Mouse (Mus musculus) kidney, embryonic 16.5 days (tissue): ENCODE measurements at regions not wholly inside any gene's neighbourhood (a gene's known extent, or its start where the extent isn't known, plus 50 kb on each side); places are given as distances from the start of the nearest gene placed in this dataset.
A peak's percentile ranks its signal among the peaks of the same experiment; 100 is the strongest.

Source experiments
- ATAC-seq: fragments of 200-750 bp; cut with Nextera tagmentation; 2 replicates; pipeline ENCODE4 v1.8.0; 2017; ENCODE audit warnings: moderate TSS enrichment; ENCODE audit not compliant: low FRiP score, low TSS enrichment
- H3K27ac ChIP-seq: fragments of 300-500 bp; sonication (generic); 2 replicates; pipeline ENCODE4 v1.5.1; 2014; ENCODE audit warnings: low read length
- H3K27me3 ChIP-seq: fragments of 300-500 bp; sonication (generic); 2 replicates; pipeline ENCODE4 v1.6.1; 2014; ENCODE audit warnings: low read length, control low read depth, mixed read lengths; ENCODE audit not compliant: insufficient read depth
- H3K36me3 ChIP-seq: fragments of 300-500 bp; sonication (generic); 2 replicates; pipeline ENCODE4 v1.6.1; 2014; ENCODE audit warnings: low read length, control low read depth, mixed read lengths; ENCODE audit not compliant: insufficient read depth
- H3K4me1 ChIP-seq: fragments of 300-500 bp; sonication (generic); 2 replicates; pipeline ENCODE4 v1.6.1; 2014; ENCODE audit warnings: low read length, control low read depth, mixed read lengths; ENCODE audit not compliant: insufficient read depth
- H3K4me2 ChIP-seq: fragments of 300-500 bp; sonication (generic); replicated peaks from 2 replicates; pipeline ENCODE4 v1.6.1; 2014; ENCODE audit warnings: low read depth, low read length
- H3K4me3 ChIP-seq: fragments of 300-500 bp; sonication (generic); 2 replicates; pipeline ENCODE4 v1.5.1; 2014; ENCODE audit warnings: mild to moderate bottlenecking, low read length
- H3K9ac ChIP-seq: fragments of 300-500 bp; sonication (generic); replicated peaks from 2 replicates; pipeline ENCODE4 v1.6.1; 2014; ENCODE audit warnings: low read length
- H3K9me3 ChIP-seq: fragments of 300-500 bp; sonication (generic); 2 replicates; pipeline ENCODE4 v1.6.1; 2016; ENCODE audit warnings: low read length, control low read depth
- WGBS: fragments of 180-500 bp; shearing (Covaris S2); extraction: QIAGEN DNeasy Blood & Tissue Kit; methylation state at CpG from one replicate; pipeline ENCODE4 v1.1.7; 2014; 5-methylcytosine and 5-hydroxymethylcytosine counted together

DNA sequence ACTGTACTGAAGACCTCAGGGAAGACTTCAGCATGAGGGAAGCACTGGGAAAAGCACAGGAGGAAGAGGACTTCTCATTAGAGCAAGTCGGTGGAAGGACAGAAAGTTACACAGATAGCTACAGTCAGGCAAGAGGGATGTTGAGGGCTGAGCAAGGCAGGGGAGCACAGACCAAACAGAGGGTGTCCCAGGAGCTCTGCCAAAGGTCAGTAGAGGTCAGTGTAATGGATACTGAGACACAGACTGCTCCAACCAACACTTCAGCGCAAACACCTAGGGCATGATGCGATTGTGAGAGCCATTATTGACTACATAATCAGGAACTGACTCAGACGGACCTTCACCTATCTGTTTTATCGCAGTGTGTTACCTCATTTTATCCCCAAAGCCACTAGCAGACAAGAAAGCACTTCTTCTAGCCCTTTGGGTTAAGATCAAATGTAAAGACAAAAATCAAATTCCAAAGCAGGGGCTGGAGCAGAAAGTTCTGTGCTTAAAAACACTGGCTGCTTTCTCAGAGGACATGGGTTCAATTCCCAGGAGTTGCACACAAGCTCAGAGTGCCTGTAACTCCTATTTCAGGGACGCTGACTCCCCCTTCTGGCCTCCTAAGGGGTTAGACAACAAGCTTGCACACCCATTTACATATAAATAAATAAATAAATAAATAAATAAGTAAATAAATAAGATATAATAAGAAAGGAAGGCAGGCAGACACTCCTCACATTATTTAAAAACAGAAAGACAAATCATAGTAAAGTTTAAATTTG is 197.3 kb upstream of the Trib2 start:
- no peak overlapping the region for H3K9ac ChIP-seq
- 86% methylated on average over 6 of the region's 6 CpGs for WGBS
- no peak for ATAC-seq
- no peaks in the 10 kb centered on the region for H3K9me3 ChIP-seq
- no peaks in the 10 kb centered on the region for H3K27me3 ChIP-seq
- H3K36me3 ChIP-seq = no peaks in the 10 kb centered on the region
- no peak overlapping the region for H3K4me2 ChIP-seq
- H3K4me3 ChIP-seq = no peak overlapping the region
- H3K27ac ChIP-seq = no peak overlapping the region
- H3K4me1 ChIP-seq = peaks cover 16% of the 10 kb centered on the region

DNA sequence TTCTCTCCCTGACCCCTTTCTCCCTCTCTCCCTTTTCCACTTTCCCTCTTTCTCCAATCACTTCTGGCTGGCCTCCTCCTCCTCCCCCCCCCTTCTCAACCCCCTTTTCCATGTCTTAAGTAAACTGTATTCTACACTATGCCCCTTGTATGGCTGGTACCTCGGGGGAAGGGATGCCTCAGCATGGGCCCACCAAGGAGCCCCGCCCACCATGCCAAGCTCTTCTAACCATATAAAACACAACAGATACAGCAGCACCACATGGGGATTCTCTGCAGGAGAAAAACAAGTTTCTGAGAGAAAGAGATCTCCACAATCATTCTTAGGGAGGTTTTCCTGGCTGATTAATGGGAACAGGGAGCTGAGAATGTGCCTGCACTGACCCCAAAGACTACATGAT is 196.6 kb upstream of the Trib2 start:
- H3K4me3 ChIP-seq = no peak overlapping the region
- H3K4me1 ChIP-seq = peaks cover 22% of the 10 kb centered on the region
- no peak overlapping the region for H3K27ac ChIP-seq
- H3K4me2 ChIP-seq = no peak overlapping the region
- no peak for ATAC-seq
- no peak overlapping the region for H3K9ac ChIP-seq
- no peaks in the 10 kb centered on the region for H3K9me3 ChIP-seq
- H3K27me3 ChIP-seq = no peaks in the 10 kb centered on the region
- WGBS = 88% methylated on average over 2 of the region's 2 CpGs
- H3K36me3 ChIP-seq = no peaks in the 10 kb centered on the region

- ATAC-seq = no peak
- Histone ChIP-seq H3K27me3 (no peaks in the 10 kb centered on the region), H3K27ac (no peak overlapping the region), H3K4me2 (no peak overlapping the region), H3K36me3 (no peaks in the 10 kb centered on the region), H3K4me1 (peaks cover 24% of the 10 kb centered on the region), H3K4me3 (no peak overlapping the region), H3K9ac (no peak overlapping the region), H3K9me3 (no peaks in the 10 kb centered on the region)
- WGBS = 82% methylated on average over 4 of the region's 4 CpGs
Measured at GRCm38 (mm10) chr12:16012081-16012480, 195.4 kb upstream of the Trib2 start.

DNA sequence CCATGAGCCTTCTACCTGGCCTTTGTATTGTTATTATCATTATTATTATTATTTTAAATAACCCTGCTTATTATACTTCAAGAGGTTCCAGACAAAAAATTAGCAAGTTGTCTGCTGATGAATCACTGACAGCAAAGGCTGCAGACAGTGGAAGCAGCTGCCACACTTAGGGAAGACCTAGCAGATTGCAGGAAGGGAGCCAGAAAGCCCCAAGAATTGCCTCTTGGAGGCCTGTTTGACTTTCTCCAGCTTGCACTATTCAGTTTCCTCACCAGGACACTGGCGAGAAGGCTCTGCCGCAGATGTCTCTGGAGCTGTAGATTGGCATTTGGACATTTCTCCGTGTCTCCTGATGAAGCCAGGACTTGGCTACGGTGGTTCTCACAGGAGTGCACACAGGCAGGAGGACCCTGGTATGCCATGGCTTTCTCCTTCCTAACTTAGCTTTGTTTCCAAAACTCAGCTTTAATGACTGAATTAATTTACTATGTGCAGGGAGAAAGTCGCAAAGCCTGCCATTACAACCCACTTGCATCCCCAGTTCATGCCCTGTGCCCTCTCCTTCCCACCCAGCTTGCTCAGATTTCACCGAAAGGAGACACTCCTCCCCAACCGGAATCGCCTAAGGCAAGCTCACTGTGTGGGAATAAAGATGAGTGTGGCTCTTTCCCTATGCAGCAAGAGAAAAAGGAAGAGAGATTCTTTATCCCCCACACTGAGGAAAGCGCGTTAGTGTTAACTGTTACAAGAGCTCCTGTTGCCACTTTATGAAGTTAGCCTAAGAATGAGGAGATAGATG is 193.3 kb upstream of the Trib2 start:
- Histone ChIP-seq H3K9ac (no peak overlapping the region), H3K4me3 (no peak overlapping the region), H3K36me3 (no peaks in the 10 kb centered on the region), H3K27me3 (no peaks in the 10 kb centered on the region), H3K4me1 (peaks cover 24% of the 10 kb centered on the region), H3K4me2 (no peak overlapping the region; the same call in 1 of the 2 replicates), H3K27ac (peak overlapping the region; percentile 39), H3K9me3 (no peaks in the 10 kb centered on the region)
- ATAC-seq = no peak; the same call in 1 of the 2 replicates
- WGBS = 20% methylated on average over 10 of the region's 10 CpGs

DNA sequence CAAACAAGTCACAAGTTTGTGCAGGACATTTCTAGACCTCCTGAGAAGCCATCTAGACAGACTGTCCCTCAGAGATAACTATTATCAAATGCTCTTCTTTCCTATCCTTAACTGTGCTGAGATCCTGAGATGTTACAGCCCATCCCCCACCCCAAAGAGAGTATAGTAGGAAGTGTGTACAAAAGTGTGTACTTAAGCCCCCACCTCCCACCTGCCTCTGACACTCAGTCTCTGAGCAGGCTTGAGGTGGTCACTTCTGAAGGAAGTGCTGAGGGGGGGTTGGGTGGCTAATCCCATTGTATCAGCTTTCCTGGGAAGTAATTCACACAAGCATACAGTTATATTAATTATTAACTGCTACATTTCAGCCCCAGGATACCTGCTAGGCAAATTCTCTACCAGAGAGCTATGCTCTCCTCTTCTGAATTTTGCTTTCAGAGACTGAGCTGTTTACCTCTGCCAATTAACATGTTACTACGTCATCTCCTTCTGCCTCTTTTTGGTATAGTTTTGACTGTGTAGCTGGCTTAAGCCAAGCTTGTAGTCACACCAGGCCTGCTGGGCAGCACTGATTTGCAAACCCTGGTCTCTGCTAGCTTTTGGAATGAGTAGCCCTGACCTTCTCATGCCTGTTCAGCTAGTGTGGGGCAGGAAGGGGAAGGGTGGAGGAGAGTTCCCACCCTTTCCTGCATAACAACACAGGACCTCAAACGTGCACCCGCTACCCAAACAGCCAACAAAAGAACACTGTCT is 192.2 kb upstream of the Trib2 start:
- WGBS = 29% methylated on average over 3 of the region's 3 CpGs
- Histone ChIP-seq H3K9ac (no peak overlapping the region), H3K4me3 (no peak overlapping the region), H3K4me1 (peaks cover 24% of the 10 kb centered on the region), H3K27ac (peak overlapping the region; percentile 83), H3K36me3 (no peaks in the 10 kb centered on the region), H3K9me3 (no peaks in the 10 kb centered on the region), H3K4me2 (0 out of 2 replicates have a peak overlapping the region, but pooled peaks have one; percentile 11), H3K27me3 (no peaks in the 10 kb centered on the region)
- peak; percentile 89 for ATAC-seq

DNA sequence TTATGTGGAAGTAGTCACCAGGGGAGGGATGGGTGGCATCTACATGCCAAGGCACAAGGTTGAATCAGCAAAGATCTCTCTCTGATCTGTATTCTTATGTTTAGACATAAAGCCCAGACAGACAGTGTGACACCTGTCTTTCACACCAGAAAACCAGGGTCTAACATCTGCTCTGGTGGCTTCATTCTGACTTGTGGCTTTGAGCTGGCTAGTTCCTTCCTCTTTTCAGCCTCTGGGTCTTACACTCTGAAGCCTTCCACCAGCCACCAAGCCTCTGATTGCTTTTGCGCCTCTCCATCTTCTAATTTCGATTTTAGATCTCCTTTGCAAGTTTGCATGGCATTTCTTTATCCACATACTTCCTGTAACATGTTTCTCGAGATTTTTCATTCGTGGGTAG is 191.5 kb upstream of the Trib2 start:
- Histone ChIP-seq H3K4me2 (no peak overlapping the region), H3K9ac (no peak overlapping the region), H3K4me1 (peaks cover 24% of the 10 kb centered on the region), H3K27me3 (no peaks in the 10 kb centered on the region), H3K9me3 (no peaks in the 10 kb centered on the region), H3K4me3 (no peak overlapping the region), H3K36me3 (no peaks in the 10 kb centered on the region), H3K27ac (peak overlapping the region; percentile 83; the same call in 1 of the 2 replicates)
- no peak for ATAC-seq
- 77% methylated on average over 4 of the region's 4 CpGs for WGBS

DNA sequence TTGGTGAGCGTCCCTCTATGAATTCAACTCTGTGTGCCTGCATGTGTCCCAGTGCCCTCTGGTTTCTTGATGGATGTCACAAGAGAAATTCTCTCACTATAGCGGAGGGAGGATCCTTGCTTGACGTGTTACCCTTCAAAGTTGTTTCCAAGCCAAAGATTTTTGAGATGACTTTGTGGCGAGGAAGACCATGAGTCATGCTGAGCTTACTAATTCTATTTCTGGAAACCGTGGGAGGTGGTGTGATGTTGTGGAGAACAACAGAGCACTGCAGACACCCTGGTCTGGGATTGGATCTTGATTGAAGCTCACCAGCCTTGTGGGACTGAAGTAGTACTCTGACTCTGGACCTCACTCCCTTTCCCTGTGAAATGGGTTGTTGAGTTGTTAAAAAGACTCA is 190.0 kb upstream of the Trib2 start:
- no peaks in the 10 kb centered on the region for H3K9me3 ChIP-seq
- no peak overlapping the region for H3K4me3 ChIP-seq
- WGBS = 79% methylated on average over 5 of the region's 5 CpGs
- H3K9ac ChIP-seq = no peak overlapping the region
- no peak overlapping the region for H3K4me2 ChIP-seq
- H3K4me1 ChIP-seq = peaks cover 24% of the 10 kb centered on the region
- H3K27me3 ChIP-seq = no peaks in the 10 kb centered on the region
- no peak overlapping the region for H3K27ac ChIP-seq
- H3K36me3 ChIP-seq = no peaks in the 10 kb centered on the region
- ATAC-seq = no peak

DNA sequence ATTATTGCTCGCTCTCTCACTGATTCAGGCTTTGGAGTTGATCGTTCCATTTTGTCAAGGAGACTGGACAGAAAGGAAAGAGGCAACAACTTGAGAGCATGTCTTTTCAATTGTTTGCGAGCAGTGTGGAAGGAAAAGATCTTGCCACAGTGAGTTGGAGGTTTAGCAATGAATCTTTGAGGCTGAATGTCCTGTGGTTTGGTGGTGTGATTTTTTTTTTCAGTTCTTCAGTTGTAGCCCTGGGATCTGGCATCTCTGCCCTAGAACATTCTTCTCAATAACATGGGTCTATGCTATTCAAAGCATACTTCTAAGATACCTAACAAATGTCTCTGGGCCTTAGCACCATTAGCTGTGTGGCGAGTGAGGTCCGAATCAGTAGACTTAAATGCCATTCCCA is 189.6 kb upstream of the Trib2 start:
- no peak overlapping the region for H3K4me2 ChIP-seq
- 95% methylated on average over 5 of the region's 5 CpGs for WGBS

GRCm38 (mm10) chr12:16001811-16002210 is 185.1 kb upstream of the Trib2 start:
- 87% methylated on average over 7 of the region's 7 CpGs for WGBS
- H3K4me2 ChIP-seq = no peak overlapping the region
- no peak overlapping the region for H3K27ac ChIP-seq
- no peaks in the 10 kb centered on the region for H3K4me1 ChIP-seq
- no peaks in the 10 kb centered on the region for H3K36me3 ChIP-seq
- H3K9ac ChIP-seq = no peak overlapping the region
- no peak for ATAC-seq
- no peaks in the 10 kb centered on the region for H3K9me3 ChIP-seq
- H3K27me3 ChIP-seq = no peaks in the 10 kb centered on the region
- no peak overlapping the region for H3K4me3 ChIP-seq

More for the DNA sequence above, 189.6 kb upstream of the Trib2 start:
- Histone ChIP-seq H3K27ac (no peak overlapping the region), H3K4me3 (no peak overlapping the region), H3K36me3 (no peaks in the 10 kb centered on the region), H3K9me3 (no peaks in the 10 kb centered on the region), H3K9ac (no peak overlapping the region), H3K27me3 (no peaks in the 10 kb centered on the region), H3K4me1 (peaks cover 24% of the 10 kb centered on the region)
- no peak for ATAC-seq
